Mouse (Mus musculus) MEL (cell line): ENCODE results near the gene Atp13a1.
A peak's percentile ranks its signal among the peaks of the same experiment; 100 is the strongest.

ENCODE experiments used
- CTCF ChIP-seq, 3 experiments: IDR thresholded peaks in 2 of 3; conservative IDR thresholded peaks in 1 of 3; 2 replicates each; pipeline ENCODE4 v1.5.1; 2011 to 2012; ENCODE audit warnings: low read length in 3 of 3, low read depth in 2 of 3, mild to moderate bottlenecking in 2 of 3, improper control_type of control experiment in 1 of 3, inconsistent platforms in 1 of 3, mixed read lengths in 1 of 3, moderate library complexity in 1 of 3; ENCODE audit not compliant: control insufficient read depth in 1 of 3, insufficient read depth in 1 of 3, poor library complexity in 1 of 3, severe bottlenecking in 1 of 3
- EP300 ChIP-seq, 2 experiments: IDR thresholded peaks; 2 replicates each; pipeline ENCODE4 v1.6.1; 2011; ENCODE audit warnings: improper control_type of control experiment in 2 of 2, low read length in 2 of 2, low read depth in 1 of 2, mild to moderate bottlenecking in 1 of 2
- GATA1 ChIP-seq: IDR thresholded peaks from 2 replicates; pipeline ENCODE4 v1.6.1; 2011; ENCODE audit warnings: low read depth, low read length, improper control_type of control experiment
- HCFC1 ChIP-seq: IDR thresholded peaks from 2 replicates; pipeline ENCODE4 v1.6.1; 2012; ENCODE audit warnings: low read depth, mild to moderate bottlenecking, inconsistent platforms, low read length, improper control_type of control experiment, moderate library complexity
- MYC ChIP-seq: IDR thresholded peaks from 2 replicates; pipeline ENCODE4 v1.6.1; 2011; ENCODE audit warnings: low read depth, mild to moderate bottlenecking, low read length, improper control_type of control experiment, moderate library complexity
- TAL1 ChIP-seq: IDR thresholded peaks from 2 replicates; pipeline ENCODE4 v1.6.1; 2012; ENCODE audit warnings: mild to moderate bottlenecking, inconsistent platforms, low read length, moderate library complexity, mixed read lengths
- USF1 ChIP-seq: IDR thresholded peaks from 2 replicates; pipeline ENCODE4 v1.6.1; 2014; ENCODE audit warnings: low read depth, mild to moderate bottlenecking, inconsistent platforms, low read length, improper control_type of control experiment, moderate library complexity

- TF ChIP-seq CTCF (IDR thresholded peaks at IDR 0.05 in 2 of 3, conservative IDR thresholded peaks at IDR 0.05 in 1 of 3; ENCODE audit: control insufficient read depth in 1 of 3, insufficient read depth in 1 of 3, low read depth in 2 of 3, low read length in 3 of 3, poor library complexity in 1 of 3, severe bottlenecking in 1 of 3) (peak; percentile 44 to 47 (median 46)), GATA1 (no peak), EP300 (IDR thresholded peaks at IDR 0.05; ENCODE audit: low read depth in 1 of 2, low read length in 2 of 2) (no peak), MYC (no peak), USF1 (no peak), HCFC1 (no peak), TAL1 (no peak)
Measured at GRCm38 (mm10) chr8:69849899-69850298, 58.9 kb downstream of the Atp13a1 start.
